8 mouse cellular contexts compared by ENCODE assay signal in the genomic region with DNA sequence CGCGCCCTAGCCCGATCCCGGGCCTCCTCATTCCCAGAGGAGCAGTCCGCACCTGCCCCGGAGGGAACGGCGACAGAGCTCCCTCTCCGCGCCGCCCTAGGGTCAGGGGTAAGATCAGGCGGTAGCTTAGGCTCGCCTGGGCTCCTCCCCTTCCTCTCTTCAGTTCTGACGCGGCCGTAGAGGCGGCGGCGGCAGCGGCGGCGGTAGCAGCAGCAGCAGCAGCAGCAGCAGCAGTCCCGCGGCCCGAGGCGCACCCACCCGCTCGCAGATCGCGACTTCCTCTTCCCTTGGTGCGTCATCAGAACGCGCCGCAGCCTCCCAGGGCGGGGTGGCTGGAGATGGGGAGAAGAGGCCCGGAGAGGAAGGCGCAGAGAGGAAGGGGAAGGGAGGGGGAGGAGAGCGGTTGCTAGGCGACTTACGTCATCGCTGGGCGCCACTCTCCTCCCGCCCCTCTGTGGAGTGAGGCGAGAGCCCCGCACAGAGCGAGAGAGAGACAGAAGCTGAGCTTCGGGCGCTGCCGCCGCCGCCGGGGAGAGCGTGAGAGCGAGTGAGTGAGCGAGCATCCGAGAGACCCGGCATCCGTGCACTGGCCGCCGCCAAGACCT. TPM values are rescaled to one million over a fixed set of nuclear protein-coding genes. Genes with fewer than 3 reads are reported as not detected.
DNase-seq lines count a peak whose midpoint lies in the region; ATAC-seq lines count a peak whose summit lies in the region.

No protein-coding gene starts in this region.

- peak overlapping the region; percentile 74 to 90 for H3K4me3 ChIP-seq in heart, embryonic 14.5 days (ENCODE audit: control insufficient read depth in 1 of 2, insufficient read depth in 1 of 2, low read depth in 1 of 2, low read length in 2 of 2)
- peak overlapping the region; percentile 100 for H3K4me3 ChIP-seq in liver, embryonic 13.5 days (replicated peaks)
- peak overlapping the region; percentile 97 for H3K4me3 ChIP-seq in stomach, embryonic 16.5 days (replicated peaks; ENCODE audit: low read length)

- WGBS in heart, embryonic 14.5 days: under 1% methylated on average over 58 of the region's 60 CpGs
- under 1% methylated on average over 54 of the region's 60 CpGs for WGBS in liver, embryonic 13.5 days (ENCODE audit: insufficient replicate concordance)
- under 1% methylated on average over 57 of the region's 60 CpGs for WGBS in stomach, embryonic 16.5 days

- H3K9ac ChIP-seq in heart, embryonic 14.5 days (ENCODE audit: low read length): peak overlapping the region; percentile 86
- peak overlapping the region; percentile 96 for H3K9ac ChIP-seq in liver, embryonic 13.5 days
- peak overlapping the region; percentile 91 for H3K9ac ChIP-seq in stomach, embryonic 16.5 days (ENCODE audit: low read length)

- H3K36me3 ChIP-seq in heart, embryonic 14.5 days (ENCODE audit: control insufficient read depth, insufficient read depth, low read length): peaks cover 4% of the 10 kb centered on the region; the same call in 1 of the 2 replicates
- peaks cover 6% of the 10 kb centered on the region; the same call in 1 of the 2 replicates for H3K36me3 ChIP-seq in liver, embryonic 13.5 days
- H3K36me3 ChIP-seq in stomach, embryonic 16.5 days (ENCODE audit: control insufficient read depth, insufficient read depth, low read length): no peaks in the 10 kb centered on the region

- peak overlapping the region; percentile 80 to 95 for H3K27ac ChIP-seq in heart, embryonic 14.5 days (replicated peaks in 1 of 2; ENCODE audit: control insufficient read depth in 1 of 2, insufficient read depth in 1 of 2, low read depth in 2 of 2, low read length in 2 of 2)
- peak overlapping the region; percentile 98 for H3K27ac ChIP-seq in liver, embryonic 13.5 days
- peak overlapping the region; percentile 98 for H3K27ac ChIP-seq in stomach, embryonic 16.5 days (ENCODE audit: low read length)

- DNase-seq in c-Kit-negative CD71-positive TER-119-positive erythroid progenitor cells, embryonic 14.5 days (ENCODE audit: low read depth, low spot score): peak; percentile 99
- peak; percentile 95 for DNase-seq in fibroblast of lung, adult 2 months (ENCODE audit: low read depth)
- peak; percentile 99 for DNase-seq in kidney, postnatal 14 days
- DNase-seq in liver, embryonic 13.5 days: peak; percentile 100
- DNase-seq in neural tube, embryonic 10.5 days (ENCODE audit: extremely low spot score, low spot score): peak; percentile 100

- H3K9me3 ChIP-seq in heart, embryonic 14.5 days (ENCODE audit: control insufficient read depth, low read length): no peaks in the 10 kb centered on the region
- H3K9me3 ChIP-seq in liver, embryonic 13.5 days (replicated peaks): no peaks in the 10 kb centered on the region
- no peaks in the 10 kb centered on the region for H3K9me3 ChIP-seq in stomach, embryonic 16.5 days (replicated peaks; ENCODE audit: control insufficient read depth, low read length)

- peaks cover 2 to 18% of the 10 kb centered on the region in 2 experiments; a peak in 2 of 4 replicates for H3K4me1 ChIP-seq in heart, embryonic 14.5 days (ENCODE audit: control insufficient read depth in 2 of 2, insufficient read depth in 2 of 2, low read length in 2 of 2)
- peaks cover 39% of the 10 kb centered on the region for H3K4me1 ChIP-seq in liver, embryonic 13.5 days (replicated peaks)
- peaks cover 17% of the 10 kb centered on the region for H3K4me1 ChIP-seq in stomach, embryonic 16.5 days (ENCODE audit: control insufficient read depth, insufficient read depth, low read length)

- ATAC-seq in CD4-positive, CD25-positive, alpha-beta regulatory T cell, adult 4 months: peak; percentile 87
- ATAC-seq in heart, embryonic 14.5 days (ENCODE audit: insufficient number of reproducible peaks, insufficient read depth, low FRiP score, low read depth): peak; percentile 94
- ATAC-seq in liver, embryonic 13.5 days (ENCODE audit: low read depth): peak; percentile 95
- ATAC-seq in stomach, embryonic 16.5 days (ENCODE audit: insufficient read depth, low FRiP score): peak; percentile 96

- H3K27me3 ChIP-seq in heart, embryonic 14.5 days (ENCODE audit: control insufficient read depth, insufficient read depth, low read length): no peaks in the 10 kb centered on the region
- no peaks in the 10 kb centered on the region for H3K27me3 ChIP-seq in liver, embryonic 13.5 days
- no peaks in the 10 kb centered on the region for H3K27me3 ChIP-seq in stomach, embryonic 16.5 days (ENCODE audit: control insufficient read depth, insufficient read depth, low read length)

- peak overlapping the region; percentile 93 for H3K4me2 ChIP-seq in heart, embryonic 14.5 days (ENCODE audit: low read length)
- H3K4me2 ChIP-seq in liver, embryonic 13.5 days: peak overlapping the region; percentile 99
- peak overlapping the region; percentile 86 for H3K4me2 ChIP-seq in stomach, embryonic 16.5 days (ENCODE audit: low read depth, low read length)

RNA-seq across cellular contexts. Expression of gene Fbxw7, which starts 0.8 kb away (rescaled TPM):
- 10 to 100 TPM; 19.6 to 28.7 TPM for polyA plus RNA-seq in CD4-positive, CD25-positive, alpha-beta regulatory T cell, adult 4 months (2017; shearing (Covaris generic))
- 8.2 and 8.9 TPM in 2 replicates for polyA plus RNA-seq in heart, embryonic 14.5 days (2014; fragmentation: Nextera tagmentation; extraction: Ambion mirVana)
- polyA plus RNA-seq in liver, embryonic 13.5 days (2015; fragmentation: Nextera tagmentation; extraction: Ambion mirVana): 3.8 and 4.1 TPM in 2 replicates
- polyA plus RNA-seq in stomach, embryonic 16.5 days (2015; fragmentation: Nextera tagmentation; extraction: Ambion mirVana): 12.4 and 12.9 TPM in 2 replicates

Comparison
In these comparisons a context has a peak if more than half of its experiments do, and no peak if none do; other contexts are left out.
1. Peak in every context shown above with its lines: DNase-seq, ATAC-seq, H3K4me3 ChIP-seq and H3K27ac ChIP-seq.